Mouse (Mus musculus) hindbrain, embryonic 13.5 days (tissue): Measurements from ENCODE around the gene Ing1. TPM values are rescaled to one million over a fixed set of nuclear protein-coding genes. Genes with fewer than 3 reads are reported as not detected.
A peak's percentile ranks its signal among the peaks of the same experiment; 100 is the strongest.

Experiments
- ATAC-seq: fragments of 200-750 bp; cut with Nextera tagmentation; 2 replicates; pipeline ENCODE4 v1.8.0; 2017; ENCODE audit warnings: moderate TSS enrichment; ENCODE audit not compliant: low FRiP score
- H3K27ac ChIP-seq: fragments of 300-500 bp; sonication (generic); 2 replicates; pipeline ENCODE4 v1.5.1; 2015; ENCODE audit warnings: inconsistent platforms, mild to moderate bottlenecking, moderate library complexity
- H3K27me3 ChIP-seq: fragments of 300-500 bp; sonication (generic); 2 replicates; pipeline ENCODE4 v1.6.1; 2015; ENCODE audit warnings: mild to moderate bottlenecking, inconsistent platforms
- H3K36me3 ChIP-seq: fragments of 300-500 bp; sonication (generic); 2 replicates; pipeline ENCODE4 v1.6.1; 2015; ENCODE audit warnings: mild to moderate bottlenecking, inconsistent platforms
- H3K4me1 ChIP-seq: fragments of 300-500 bp; sonication (generic); replicated peaks from 2 replicates; pipeline ENCODE4 v1.6.1; 2015; ENCODE audit warnings: inconsistent platforms
- H3K4me2 ChIP-seq: fragments of 300-500 bp; sonication (generic); 2 replicates; pipeline ENCODE4 v1.6.1; 2015; ENCODE audit warnings: inconsistent platforms, mild to moderate bottlenecking, moderate library complexity
- H3K4me3 ChIP-seq: fragments of 300-500 bp; sonication (generic); 2 replicates; pipeline ENCODE4 v1.5.1; 2015; ENCODE audit warnings: mild to moderate bottlenecking, inconsistent platforms
- H3K9ac ChIP-seq: fragments of 300-500 bp; sonication (generic); 2 replicates; pipeline ENCODE4 v1.6.1; 2015; ENCODE audit warnings: mild to moderate bottlenecking, inconsistent platforms
- H3K9me3 ChIP-seq: fragments of 300-500 bp; sonication (generic); 2 replicates; pipeline ENCODE4 v1.6.1; 2016; ENCODE audit warnings: inconsistent platforms
- WGBS: fragments of 180-500 bp; shearing (Covaris S2); methylation state at CpG from one replicate; pipeline ENCODE4 v1.1.7; 2015; 5-methylcytosine and 5-hydroxymethylcytosine counted together
- polyA plus RNA-seq: library from polyadenylated mRNA; unstranded; fragments of >200 nt; fragmentation: Nextera tagmentation; extraction: Ambion mirVana; gene quantifications from 2 replicates; pipeline ENCODE4 v1.2.1, GENCODE M21; 2015

Gene Ing1
- 40.7 and 44.7 TPM in 2 replicates for polyA plus RNA-seq

DNA sequence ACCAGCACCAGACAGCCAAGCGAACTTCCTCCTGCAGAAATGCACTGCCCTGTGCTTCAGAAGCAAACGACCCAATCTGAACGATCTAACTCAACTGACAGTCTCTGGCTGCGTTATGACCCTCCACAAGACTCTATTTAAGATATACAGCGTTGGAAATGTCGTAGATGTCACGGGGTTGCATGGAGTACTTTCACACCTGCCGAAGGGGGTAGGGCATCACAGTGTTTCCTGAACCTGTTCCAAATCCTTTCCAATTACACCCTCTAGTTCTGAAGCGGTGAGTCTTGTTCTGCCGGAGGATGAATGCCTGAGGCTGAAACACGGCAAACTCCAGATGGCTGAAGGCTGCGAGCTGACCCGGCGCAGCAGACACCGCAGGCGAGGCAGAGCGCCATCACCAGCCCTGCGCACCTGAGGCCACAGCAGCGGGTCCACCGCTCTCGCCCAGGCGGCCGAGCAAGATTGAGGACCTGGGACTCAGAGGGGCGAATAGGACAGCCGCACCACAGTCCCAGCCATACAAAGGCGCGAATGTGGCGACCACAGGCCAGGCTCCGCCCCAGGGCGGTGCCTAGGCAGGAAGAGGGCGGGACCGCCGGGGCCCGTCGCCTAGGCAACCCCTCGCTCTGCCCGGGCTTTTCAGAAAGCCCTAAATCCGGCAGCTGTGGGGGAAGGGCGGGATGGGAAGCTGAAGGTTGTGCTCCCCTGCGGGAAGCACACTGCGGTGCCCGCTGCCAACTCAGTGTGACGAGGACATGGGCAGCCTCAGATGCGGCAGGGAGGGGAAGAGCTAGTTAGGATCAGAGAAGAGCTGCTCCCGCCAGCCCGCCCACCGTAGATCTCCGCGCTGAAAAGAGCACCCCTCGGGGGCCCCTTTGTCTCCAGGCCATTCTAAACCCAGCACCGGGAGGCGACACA is at the start of gene Ing1:
TSS of gene Ing1 (plus strand) at position 773 of the 921 bp plus-strand sequence.
- peak; percentile 87 for ATAC-seq
- WGBS, result under 1% methylated on average over 52 of the region's 52 CpGs
- peak within 1 kb of the TSS; percentile 97 for H3K4me3 ChIP-seq
- no peaks in the 10 kb centered on the region for H3K9me3 ChIP-seq
- peaks cover 30% of the 10 kb centered on the region for H3K4me1 ChIP-seq
- peak within 1 kb of the TSS; percentile 73 for H3K4me2 ChIP-seq
- peak within 1 kb of the TSS; percentile 100 for H3K27ac ChIP-seq
- no peaks in the 10 kb centered on the region for H3K27me3 ChIP-seq
- peak within 1 kb of the TSS; percentile 98 for H3K9ac ChIP-seq
- no peaks in the 10 kb centered on the region for H3K36me3 ChIP-seq

DNA sequence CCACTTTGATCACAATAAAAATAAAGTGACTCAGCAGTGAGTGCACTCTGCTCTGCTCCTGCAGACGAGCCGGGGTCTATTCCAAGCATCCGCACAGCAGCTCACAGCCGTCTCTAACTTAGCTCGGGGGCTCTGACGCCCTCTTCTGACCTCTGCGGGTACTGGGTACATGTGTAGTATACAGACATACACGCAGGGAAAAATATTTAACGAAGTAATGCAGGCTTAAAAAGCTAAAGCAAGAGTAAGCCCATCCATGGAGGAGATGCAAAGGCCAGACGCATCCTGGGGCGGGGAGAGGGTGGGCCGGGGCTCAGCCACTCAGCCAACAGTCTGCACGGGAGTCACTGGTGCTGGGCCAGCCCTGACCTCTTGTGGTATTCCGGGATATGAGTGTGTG is 49.3 kb upstream of the Ing1 start:
- Histone ChIP-seq H3K4me1 (no peaks in the 10 kb centered on the region), H3K9ac (no peak overlapping the region), H3K36me3 (peaks cover 86% of the 10 kb centered on the region), H3K9me3 (no peaks in the 10 kb centered on the region), H3K4me3 (no peak overlapping the region), H3K4me2 (no peak overlapping the region), H3K27me3 (no peaks in the 10 kb centered on the region), H3K27ac (no peak overlapping the region)
- no peak for ATAC-seq
- 87% methylated on average over 14 of the region's 14 CpGs for WGBS

DNA sequence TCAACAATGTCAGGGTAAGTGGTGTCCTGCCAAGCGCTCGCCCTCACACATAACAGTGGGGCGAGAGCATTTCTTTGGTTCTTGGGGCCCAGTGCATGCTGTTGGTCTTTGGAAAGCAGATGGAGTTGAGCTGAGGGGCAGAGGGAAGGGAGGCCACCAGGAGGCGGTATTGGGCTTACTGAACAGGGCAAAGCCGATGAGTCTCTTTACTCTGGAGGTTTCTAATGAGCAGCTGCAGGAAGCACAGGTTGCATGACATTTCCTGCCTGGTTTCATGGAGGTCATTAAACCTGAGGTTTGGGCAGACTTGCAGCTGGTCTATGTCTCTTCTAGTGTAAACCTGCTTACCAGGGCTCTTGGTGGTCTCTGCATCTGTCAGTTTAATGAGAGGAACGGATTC is 48.6 kb upstream of the Ing1 start:
- ATAC-seq, result no peak
- H3K9me3 ChIP-seq, result no peaks in the 10 kb centered on the region
- H3K36me3 ChIP-seq, result peaks cover 94% of the 10 kb centered on the region
- H3K4me3 ChIP-seq, result no peak overlapping the region
- WGBS, result 79% methylated on average over 6 of the region's 6 CpGs
- H3K4me1 ChIP-seq, result no peaks in the 10 kb centered on the region
- no peak overlapping the region for H3K9ac ChIP-seq
- H3K27me3 ChIP-seq, result no peaks in the 10 kb centered on the region
- no peak overlapping the region for H3K27ac ChIP-seq
- H3K4me2 ChIP-seq, result no peak overlapping the region

DNA sequence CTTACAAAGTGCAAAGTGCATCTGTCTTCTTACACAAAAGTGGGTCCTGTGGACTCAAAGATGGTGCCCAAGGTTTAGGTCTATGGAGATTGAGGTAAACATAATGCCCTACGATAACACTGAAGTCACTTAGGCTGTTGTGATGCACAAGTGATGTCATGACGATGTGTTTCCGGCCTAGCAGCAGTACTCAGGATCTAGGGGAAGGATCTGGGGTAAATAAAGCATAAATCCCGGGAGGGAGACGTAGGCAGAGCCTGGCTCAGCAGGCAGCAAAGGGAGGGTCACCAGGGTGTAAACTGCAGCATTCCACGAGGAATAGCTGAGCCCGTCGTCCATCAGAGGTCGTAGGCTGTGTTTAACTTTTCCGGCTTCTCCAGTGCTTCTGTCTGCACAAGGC is 46.5 kb upstream of the Ing1 start:
- ATAC-seq, result no peak
- no peak overlapping the region for H3K4me2 ChIP-seq
- 85% methylated on average over 10 of the region's 10 CpGs for whole genome bisulfite sequencing
- no peaks in the 10 kb centered on the region for H3K4me1 ChIP-seq
- no peak overlapping the region for H3K9ac ChIP-seq
- H3K36me3 ChIP-seq, result peaks cover 98% of the 10 kb centered on the region
- H3K9me3 ChIP-seq, result no peaks in the 10 kb centered on the region
- no peaks in the 10 kb centered on the region for H3K27me3 ChIP-seq
- H3K27ac ChIP-seq, result no peak overlapping the region
- no peak overlapping the region for H3K4me3 ChIP-seq

DNA sequence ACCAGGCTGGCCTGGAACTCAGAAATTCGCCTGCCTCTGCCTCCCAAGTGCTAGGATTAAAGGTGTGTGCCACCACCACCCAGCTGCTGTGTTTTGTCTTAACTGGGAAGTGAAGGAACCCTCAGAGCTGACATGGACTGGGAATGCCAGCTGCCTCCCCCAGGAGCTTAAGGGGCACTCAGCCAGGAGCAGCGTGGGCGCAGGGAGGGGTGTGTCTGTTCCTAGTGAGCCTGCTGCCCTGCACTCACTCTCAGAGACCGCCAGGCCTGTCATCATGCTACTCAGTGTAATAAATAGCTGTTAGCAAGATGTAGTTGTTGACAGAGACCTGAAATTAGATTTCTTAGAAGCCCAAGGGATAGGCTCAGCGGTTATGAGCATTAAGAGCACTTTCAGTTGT is 44.4 kb upstream of the Ing1 start:
- Histone ChIP-seq H3K4me2 (no peak overlapping the region), H3K36me3 (peaks cover 98% of the 10 kb centered on the region), H3K4me1 (no peaks in the 10 kb centered on the region), H3K9me3 (no peaks in the 10 kb centered on the region), H3K27ac (no peak overlapping the region), H3K9ac (no peak overlapping the region), H3K27me3 (no peaks in the 10 kb centered on the region), H3K4me3 (no peak overlapping the region)
- 89% methylated on average over 5 of the region's 5 CpGs for WGBS
- no peak for ATAC-seq

DNA sequence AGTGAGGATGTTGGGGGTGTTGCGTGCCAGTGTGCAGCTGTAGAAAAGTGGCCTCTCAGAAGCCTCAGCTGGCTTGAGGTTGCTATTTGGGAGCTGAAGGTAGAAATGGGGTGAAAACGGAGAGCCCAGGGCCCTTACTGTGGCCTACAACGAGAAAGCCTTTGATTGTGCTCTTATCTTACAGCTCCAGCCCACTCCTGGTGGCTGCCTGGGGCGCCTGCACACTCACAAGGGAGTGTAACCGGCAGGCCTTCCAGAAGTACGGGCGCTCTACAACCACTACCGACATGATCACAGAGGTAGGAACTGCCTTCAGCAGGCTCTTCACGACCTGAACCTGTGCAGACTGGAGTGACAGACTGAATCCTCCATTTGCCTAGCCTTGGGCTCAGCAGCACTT is 42.7 kb upstream of the Ing1 start:
- 92% methylated on average over 9 of the region's 9 CpGs for WGBS
- Histone ChIP-seq H3K4me2 (no peak overlapping the region), H3K4me1 (no peaks in the 10 kb centered on the region), H3K9me3 (no peaks in the 10 kb centered on the region), H3K27me3 (no peaks in the 10 kb centered on the region), H3K36me3 (peaks cover 98% of the 10 kb centered on the region), H3K4me3 (no peak overlapping the region), H3K27ac (no peak overlapping the region), H3K9ac (no peak overlapping the region)
- ATAC-seq, result no peak

DNA sequence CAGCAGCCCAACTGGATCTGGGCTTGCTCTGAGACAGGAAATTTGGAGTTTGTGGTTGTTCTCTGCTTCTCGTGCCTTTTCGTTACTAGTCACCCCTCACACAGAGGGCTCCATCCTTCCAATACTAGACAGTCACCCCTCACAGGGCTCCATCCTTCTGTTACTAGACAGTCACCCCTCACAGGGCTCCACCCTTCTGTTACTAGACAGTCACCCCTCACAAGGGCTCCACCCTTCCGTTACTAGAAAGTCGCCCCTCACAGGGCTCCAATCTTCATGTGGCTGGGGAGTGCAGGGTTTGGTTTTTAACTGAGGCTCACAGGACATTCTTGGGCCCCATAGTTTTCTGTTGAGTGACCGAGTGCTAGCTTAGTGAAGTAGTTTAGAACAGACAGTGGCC is 42.1 kb upstream of the Ing1 start:
- Histone ChIP-seq H3K36me3 (peaks cover 98% of the 10 kb centered on the region), H3K4me2 (no peak overlapping the region), H3K9ac (no peak overlapping the region), H3K4me1 (no peaks in the 10 kb centered on the region), H3K27ac (no peak overlapping the region), H3K9me3 (no peaks in the 10 kb centered on the region), H3K4me3 (no peak overlapping the region), H3K27me3 (no peaks in the 10 kb centered on the region)
- 94% methylated on average over 5 of the region's 5 CpGs for WGBS
- no peak for ATAC-seq

DNA sequence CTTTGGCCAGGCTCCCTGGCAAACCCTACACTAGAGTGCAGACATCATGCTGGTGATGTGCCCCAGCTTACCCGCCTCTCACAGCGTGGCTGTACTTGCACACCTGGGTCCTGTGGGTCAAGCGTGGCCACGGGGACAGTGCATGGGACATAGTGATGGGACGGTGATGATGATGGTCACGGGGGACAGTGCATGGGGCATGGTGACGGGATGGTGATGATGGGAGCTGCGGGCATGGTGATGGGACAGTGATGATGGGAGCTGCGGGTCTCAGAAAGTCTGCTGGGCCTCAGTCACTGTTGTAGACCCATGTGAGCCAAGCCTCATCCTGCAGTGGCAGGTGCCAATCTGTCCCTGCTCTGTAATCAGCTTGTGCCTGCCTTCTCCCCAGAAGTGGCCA is 39.1 kb upstream of the Ing1 start:
- Histone ChIP-seq H3K27me3 (no peaks in the 10 kb centered on the region), H3K9ac (no peak overlapping the region), H3K4me2 (no peak overlapping the region), H3K4me1 (no peaks in the 10 kb centered on the region), H3K36me3 (peaks cover 91% of the 10 kb centered on the region), H3K27ac (no peak overlapping the region), H3K4me3 (no peak overlapping the region), H3K9me3 (no peaks in the 10 kb centered on the region)
- 96% methylated on average over 9 of the region's 9 CpGs for WGBS
- ATAC-seq, result no peak

DNA sequence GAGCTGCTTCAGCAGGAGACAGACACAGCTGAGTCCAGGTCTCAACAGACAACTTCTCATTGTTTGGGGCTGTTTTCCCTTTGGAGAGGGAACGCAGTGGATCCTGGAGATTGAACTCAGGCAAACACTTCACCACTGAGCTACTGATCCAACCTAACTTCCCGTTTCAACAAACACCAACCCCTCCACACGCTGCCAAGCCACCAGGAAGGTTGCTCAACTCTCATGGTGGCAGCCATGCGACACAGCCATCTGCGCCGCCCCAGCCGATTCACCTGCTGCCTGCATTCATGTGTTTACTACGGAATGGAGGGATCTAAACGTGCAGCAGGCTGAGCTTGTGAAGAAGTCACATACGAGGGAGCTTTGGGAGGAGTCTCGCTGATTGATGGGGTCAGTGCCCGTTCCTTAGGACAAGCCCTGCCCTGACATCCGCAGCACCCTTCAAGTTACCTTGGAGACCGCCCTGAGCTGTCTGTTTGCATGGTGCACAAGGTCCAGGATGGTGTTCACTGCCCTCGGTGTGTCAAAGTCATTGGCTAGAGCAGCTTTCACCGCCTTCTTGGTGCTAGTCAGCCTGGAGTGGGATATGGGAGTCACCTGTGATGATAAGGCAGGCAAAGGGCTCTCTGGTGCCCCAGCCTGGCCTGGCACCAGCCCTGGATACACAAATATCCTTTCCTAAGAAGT is 37.9 kb upstream of the Ing1 start:
- no peak for ATAC-seq
- WGBS, result 91% methylated on average over 16 of the region's 16 CpGs
- Histone ChIP-seq H3K4me2 (no peak overlapping the region), H3K9me3 (no peaks in the 10 kb centered on the region), H3K4me1 (no peaks in the 10 kb centered on the region), H3K9ac (no peak overlapping the region), H3K27ac (no peak overlapping the region), H3K36me3 (peaks cover 91% of the 10 kb centered on the region), H3K27me3 (no peaks in the 10 kb centered on the region), H3K4me3 (no peak overlapping the region)

DNA sequence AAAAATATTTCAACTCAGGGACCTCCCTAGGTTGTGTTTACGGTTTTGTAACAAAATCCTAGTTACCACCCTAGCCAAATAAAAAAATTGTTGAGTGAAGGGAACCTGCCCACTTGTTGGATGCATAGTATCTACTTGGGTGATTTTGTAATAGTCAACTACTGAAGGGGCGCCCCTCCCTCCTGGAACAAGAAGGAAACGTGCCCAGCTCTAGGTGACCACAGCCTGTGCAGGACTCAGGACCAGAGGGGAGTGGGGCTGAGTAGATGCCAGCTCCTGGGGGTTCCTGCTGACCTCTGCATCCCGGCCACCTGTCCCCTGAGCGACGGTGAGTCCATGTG is 37.3 kb upstream of the Ing1 start:
- 95% methylated on average over 6 of the region's 6 CpGs for WGBS
- Histone ChIP-seq H3K4me2 (no peak overlapping the region), H3K4me3 (no peak overlapping the region), H3K36me3 (peaks cover 86% of the 10 kb centered on the region), H3K27me3 (no peaks in the 10 kb centered on the region), H3K27ac (no peak overlapping the region), H3K4me1 (no peaks in the 10 kb centered on the region), H3K9me3 (no peaks in the 10 kb centered on the region), H3K9ac (no peak overlapping the region)
- ATAC-seq, result no peak

DNA sequence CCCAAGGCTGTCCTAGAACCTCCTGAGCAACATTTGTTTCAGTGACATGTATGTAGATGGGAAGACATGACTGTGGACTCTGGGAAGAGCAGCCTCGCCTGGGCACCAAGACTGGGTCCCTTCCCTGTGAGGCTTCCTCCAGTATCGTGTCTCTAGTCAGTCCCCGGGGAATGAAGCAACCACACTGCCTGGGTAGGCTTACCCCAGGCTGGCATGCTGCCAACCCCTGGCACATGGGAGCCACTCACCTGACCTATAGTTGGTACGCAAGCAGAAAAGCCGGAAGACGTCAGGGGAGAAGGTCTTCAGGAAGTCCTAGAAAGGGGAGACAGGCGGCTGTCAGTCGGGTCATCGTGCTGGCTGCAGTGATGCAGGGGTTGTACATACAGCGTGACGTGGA is 36.7 kb upstream of the Ing1 start:
- no peaks in the 10 kb centered on the region for H3K27me3 ChIP-seq
- H3K4me1 ChIP-seq, result no peaks in the 10 kb centered on the region
- no peak for ATAC-seq
- no peak overlapping the region for H3K4me3 ChIP-seq
- H3K9ac ChIP-seq, result no peak overlapping the region
- WGBS, result 87% methylated on average over 11 of the region's 11 CpGs
- H3K27ac ChIP-seq, result no peak overlapping the region
- peaks cover 84% of the 10 kb centered on the region for H3K36me3 ChIP-seq
- no peaks in the 10 kb centered on the region for H3K9me3 ChIP-seq
- no peak overlapping the region for H3K4me2 ChIP-seq

DNA sequence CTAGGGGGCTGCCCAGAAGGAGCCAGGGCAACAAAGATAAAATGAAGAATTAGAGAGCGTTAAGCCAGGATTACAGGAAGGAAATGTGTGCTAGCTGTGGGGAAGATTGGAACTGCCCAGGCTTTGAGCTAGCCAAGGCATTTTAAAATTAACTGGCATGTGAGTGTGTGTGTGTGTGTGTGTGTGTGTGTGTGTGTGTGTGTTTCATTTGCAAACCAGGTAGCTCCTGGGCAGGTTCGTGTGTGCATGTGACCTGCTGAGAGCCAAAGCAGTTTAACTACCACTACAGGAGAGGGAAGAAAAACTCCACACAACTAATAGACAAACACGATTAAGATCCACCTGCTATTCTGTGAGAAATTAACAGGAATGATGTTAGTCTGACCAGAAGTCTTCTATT is 32.0 kb upstream of the Ing1 start:
- Histone ChIP-seq H3K9ac (no peak overlapping the region), H3K4me3 (no peak overlapping the region), H3K4me1 (no peaks in the 10 kb centered on the region), H3K27me3 (no peaks in the 10 kb centered on the region), H3K4me2 (no peak overlapping the region), H3K27ac (no peak overlapping the region), H3K9me3 (no peaks in the 10 kb centered on the region), H3K36me3 (peaks cover 52% of the 10 kb centered on the region)
- ATAC-seq, result no peak
- WGBS, result 85% methylated on average over 3 of the region's 3 CpGs
